Mouse (Mus musculus): ENCODE results near the gene Fgf8. TPM values are rescaled to one million over a fixed set of nuclear protein-coding genes. Genes with fewer than 3 reads are reported as not detected.

Gene Fgf8
- polyA plus RNA-seq, 1 experiment = not detected

- Histone ChIP-seq H3K27me3 (replicated peaks; ENCODE audit: control insufficient read depth, insufficient read depth, low read length) (0 out of 2 replicates have a peak, but pooled peaks cover 1% of the 10 kb centered on the region), H3K4me1 (ENCODE audit: control insufficient read depth, insufficient read depth, low read length) (no peaks in the 10 kb centered on the region), H3K36me3 (ENCODE audit: control insufficient read depth, insufficient read depth, low read length) (no peaks in the 10 kb centered on the region), H3K27ac (ENCODE audit: insufficient read depth, low read depth, low read length) (no peak overlapping the region), H3K4me3 (ENCODE audit: insufficient read depth, low read depth, low read length) (no peak overlapping the region)
- TF ChIP-seq POLR2A (IDR thresholded peaks at IDR 0.05; ENCODE audit: low read depth, low read length) (no peak), CTCF (conservative IDR thresholded peaks at IDR 0.05; ENCODE audit: insufficient read depth, insufficient read length, low read depth, low read length) (no peak)
- 18% methylated on average over 6 of the region's 6 CpGs for WGBS
- DNase-seq = peak; percentile 16
These were observed 46.5 kb downstream of the Fgf8 start for GRCm38 (mm10) chr19:45696281-45696600.

- Histone ChIP-seq H3K36me3 (ENCODE audit: control insufficient read depth, insufficient read depth, low read length) (no peaks in the 10 kb centered on the region), H3K4me1 (ENCODE audit: control insufficient read depth, insufficient read depth, low read length) (no peaks in the 10 kb centered on the region), H3K4me3 (ENCODE audit: insufficient read depth, low read depth, low read length) (no peak overlapping the region), H3K27me3 (replicated peaks; ENCODE audit: control insufficient read depth, insufficient read depth, low read length) (0 out of 2 replicates have a peak, but pooled peaks cover 1% of the 10 kb centered on the region), H3K27ac (ENCODE audit: insufficient read depth, low read depth, low read length) (no peak overlapping the region)
- no peak for TF ChIP-seq CTCF (conservative IDR thresholded peaks at IDR 0.05; ENCODE audit: insufficient read depth, insufficient read length, low read depth, low read length)
- TF ChIP-seq POLR2A (IDR thresholded peaks at IDR 0.05; ENCODE audit: low read depth, low read length) = no peak
- no peak for DNase-seq
- WGBS = 32% methylated on average over 25 of the region's 25 CpGs
These were observed 47.0 kb downstream of the Fgf8 start for GRCm38 (mm10) chr19:45695496-45696280.

GRCm38 (mm10) chr19:45694056-45694455 is 48.7 kb downstream of the Fgf8 start:
- no peaks in the 10 kb centered on the region for H3K4me1 ChIP-seq (ENCODE audit: control insufficient read depth, insufficient read depth, low read length)
- no peak overlapping the region for H3K27ac ChIP-seq (ENCODE audit: insufficient read depth, low read depth, low read length)
- TF ChIP-seq POLR2A (IDR thresholded peaks at IDR 0.05; ENCODE audit: low read depth, low read length) = no peak
- no peak for TF ChIP-seq CTCF (conservative IDR thresholded peaks at IDR 0.05; ENCODE audit: insufficient read depth, insufficient read length, low read depth, low read length)
- H3K36me3 ChIP-seq (ENCODE audit: control insufficient read depth, insufficient read depth, low read length) = no peaks in the 10 kb centered on the region
- no peak for DNase-seq
- no peak overlapping the region for H3K4me3 ChIP-seq (ENCODE audit: insufficient read depth, low read depth, low read length)
- H3K27me3 ChIP-seq (replicated peaks; ENCODE audit: control insufficient read depth, insufficient read depth, low read length) = 0 out of 2 replicates have a peak, but pooled peaks cover 1% of the 10 kb centered on the region
- 35% methylated on average over 3 of the region's 3 CpGs for WGBS

- Histone ChIP-seq H3K4me3 (ENCODE audit: insufficient read depth, low read depth, low read length) (no peak overlapping the region), H3K4me1 (ENCODE audit: control insufficient read depth, insufficient read depth, low read length) (no peaks in the 10 kb centered on the region), H3K27me3 (replicated peaks; ENCODE audit: control insufficient read depth, insufficient read depth, low read length) (0 out of 2 replicates have a peak, but pooled peaks cover 1% of the 10 kb centered on the region), H3K36me3 (ENCODE audit: control insufficient read depth, insufficient read depth, low read length) (no peaks in the 10 kb centered on the region), H3K27ac (ENCODE audit: insufficient read depth, low read depth, low read length) (no peak overlapping the region)
- no peak for TF ChIP-seq POLR2A (IDR thresholded peaks at IDR 0.05; ENCODE audit: low read depth, low read length)
- TF ChIP-seq CTCF (conservative IDR thresholded peaks at IDR 0.05; ENCODE audit: insufficient read depth, insufficient read length, low read depth, low read length) = no peak
- DNase-seq = no peak
- 95% methylated on average over 8 of the region's 8 CpGs for WGBS
These were observed 50.5 kb downstream of the Fgf8 start for GRCm38 (mm10) chr19:45692211-45692610.

- no peak overlapping the region for H3K27ac ChIP-seq (ENCODE audit: insufficient read depth, low read depth, low read length)
- H3K27me3 ChIP-seq (replicated peaks; ENCODE audit: control insufficient read depth, insufficient read depth, low read length) = 0 out of 2 replicates have a peak, but pooled peaks cover under 1% of the 10 kb centered on the region
- no peaks in the 10 kb centered on the region for H3K4me1 ChIP-seq (ENCODE audit: control insufficient read depth, insufficient read depth, low read length)
- peak; percentile 8 for DNase-seq
- TF ChIP-seq POLR2A (IDR thresholded peaks at IDR 0.05; ENCODE audit: low read depth, low read length) (no peak), CTCF (conservative IDR thresholded peaks at IDR 0.05; ENCODE audit: insufficient read depth, insufficient read length, low read depth, low read length) (no peak)
- no peaks in the 10 kb centered on the region for H3K36me3 ChIP-seq (ENCODE audit: control insufficient read depth, insufficient read depth, low read length)
- 56% methylated on average over 8 of the region's 8 CpGs for WGBS
- H3K4me3 ChIP-seq (ENCODE audit: insufficient read depth, low read depth, low read length) = no peak overlapping the region
These were observed 51.6 kb downstream of the Fgf8 start for GRCm38 (mm10) chr19:45691001-45691535.

GRCm38 (mm10) chr19:45687001-45687400 is 55.7 kb downstream of the Fgf8 start:
- WGBS = 77% methylated on average over 4 of the region's 4 CpGs
- Histone ChIP-seq H3K27ac (ENCODE audit: insufficient read depth, low read depth, low read length) (no peak overlapping the region), H3K4me1 (ENCODE audit: control insufficient read depth, insufficient read depth, low read length) (no peaks in the 10 kb centered on the region), H3K4me3 (ENCODE audit: insufficient read depth, low read depth, low read length) (no peak overlapping the region), H3K36me3 (ENCODE audit: control insufficient read depth, insufficient read depth, low read length) (no peaks in the 10 kb centered on the region), H3K27me3 (replicated peaks; ENCODE audit: control insufficient read depth, insufficient read depth, low read length) (no peaks in the 10 kb centered on the region)
- no peak for DNase-seq
- TF ChIP-seq CTCF (conservative IDR thresholded peaks at IDR 0.05; ENCODE audit: insufficient read depth, insufficient read length, low read depth, low read length) = no peak
- TF ChIP-seq POLR2A (IDR thresholded peaks at IDR 0.05; ENCODE audit: low read depth, low read length) = no peak

Other genes starting within 250 kb of the Fgf8 start
- gene Poll, start 182.4 kb downstream of the Fgf8 start, polyA plus RNA-seq (2012; rRNA removed) = 12.6 and 13.3 TPM in 2 replicates
- gene Gm17018, start 182.3 kb downstream of the Fgf8 start, polyA plus RNA-seq (2012; rRNA removed) = 10.9 and 16.3 TPM in 2 replicates
- 43.0 and 56.4 TPM in 2 replicates for gene Fbxw4, start 82.6 kb downstream of the Fgf8 start, polyA plus RNA-seq (2012; rRNA removed)
- gene Npm3, start 6.7 kb upstream of the Fgf8 start, polyA plus RNA-seq (2012; rRNA removed) = 36.9 and 42.3 TPM in 2 replicates
- gene Mgea5, start 40.9 kb upstream of the Fgf8 start, polyA plus RNA-seq (2012; rRNA removed) = 22.6 and 27.3 TPM in 2 replicates
- 9.2 and 9.4 TPM in 2 replicates for gene Kcnip2, start 73.1 kb upstream of the Fgf8 start, polyA plus RNA-seq (2012; rRNA removed)

Data from kidney, adult 2 months (tissue).